In the genomic region with DNA sequence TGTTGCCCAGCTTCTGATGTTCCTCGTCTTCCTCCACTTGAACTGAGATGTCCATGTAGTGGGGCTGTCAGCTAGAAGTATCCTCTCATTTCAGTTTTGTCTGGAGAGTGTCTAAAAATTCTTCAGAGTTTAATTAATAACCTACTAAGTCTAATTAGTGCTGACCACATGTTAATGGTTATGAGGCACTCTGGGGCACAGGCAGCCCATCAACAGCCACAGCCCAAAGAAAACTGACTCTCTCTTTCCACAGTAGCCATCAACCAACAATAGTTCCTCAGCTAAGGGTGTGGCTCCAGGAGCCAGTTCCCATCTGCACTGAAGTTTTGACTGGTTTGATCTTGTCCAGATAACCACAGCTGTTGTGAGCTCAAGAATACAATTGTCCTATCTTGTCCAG, we compare ENCODE assay signal across 27 mouse cellular contexts. TPM values are rescaled to one million over a fixed set of nuclear protein-coding genes. Genes with fewer than 3 reads are reported as not detected.
DNase-seq lines count a peak whose midpoint lies in the region; ATAC-seq and TF ChIP-seq lines count a peak whose summit lies in the region.
"Had no signal": no experiment of that assay in that cellular context is flagged by ENCODE, and none has a peak within 500 bp of the region (broad histone marks: within the 10 kb centered on the region; RNA-seq: fewer than 3 reads in every experiment).

No protein-coding gene starts in this region.

- 0 out of 2 replicates have a peak, but pooled peaks cover 2% of the 10 kb centered on the region for H3K4me1 ChIP-seq in kidney, embryonic 15.5 days
- H3K4me1 ChIP-seq in lung, adult 2 months (ENCODE audit: control insufficient read depth, insufficient read depth, low read length) = no peaks in the 10 kb centered on the region
- H3K4me1 ChIP-seq: forebrain, embryonic 10.5 days; forebrain, embryonic 13.5 days; heart, embryonic 12.5 days; heart, embryonic 15.5 days; hindbrain, embryonic 10.5 days; hindbrain, embryonic 13.5 days had no signal

- no peak for TF ChIP-seq POLR2A in lung, adult 2 months (IDR thresholded peaks at IDR 0.05; ENCODE audit: borderline replicate concordance, extremely low read depth, low read depth, low read length)

- ATAC-seq in kidney, embryonic 15.5 days (replicated peaks; ENCODE audit: low FRiP score) = no peak
- ATAC-seq in Patski = peak; percentile 10
- ATAC-seq: activated CD4-positive, CD25-positive, alpha-beta regulatory T cell, adult 4 months; forebrain, embryonic 13.5 days; forebrain, embryonic 16.5 days; hindbrain, embryonic 16.5 days had no signal

- no peak overlapping the region for H3K9ac ChIP-seq in kidney, embryonic 15.5 days
- H3K9ac ChIP-seq: forebrain, embryonic 13.5 days; heart, embryonic 12.5 days; heart, embryonic 15.5 days; hindbrain, embryonic 13.5 days had no signal

- no peaks in the 10 kb centered on the region for H3K9me3 ChIP-seq in kidney, embryonic 15.5 days (replicated peaks)
- H3K9me3 ChIP-seq: forebrain, embryonic 10.5 days; forebrain, embryonic 13.5 days; heart, embryonic 12.5 days; heart, embryonic 15.5 days; hindbrain, embryonic 10.5 days; hindbrain, embryonic 13.5 days had no signal

- in situ Hi-C loops in Patski (cut with MboI; ENCODE audit: low pct_unique_long_range_greater_than_20kb) = no loop called here

- peak; percentile 37 for DNase-seq in kidney, adult 11 months
- DNase-seq in kidney, adult 9 months = peak; percentile 59
- DNase-seq in kidney, postnatal 4 days = no peak
- DNase-seq in Patski (ENCODE audit: low read depth, low spot score) = no peak
- no peak for DNase-seq in lung, adult 2 months
- DNase-seq: adrenal gland, adult 8-10 months; adrenal gland, postnatal 25 days; B cell, adult 2 months; cerebellum, adult 11-12 months; cerebellum, adult 8-10 months; cerebellum, postnatal 10 days; gastrocnemius, postnatal 10 days; gastrocnemius, postnatal 36 days; heart, postnatal 10 days; heart, postnatal 36 days had no signal

- 0 out of 2 replicates have a peak, but pooled peaks cover 4% of the 10 kb centered on the region for H3K36me3 ChIP-seq in kidney, embryonic 15.5 days
- H3K36me3 ChIP-seq: forebrain, embryonic 10.5 days; G1E; heart, embryonic 12.5 days; heart, embryonic 15.5 days; hindbrain, embryonic 10.5 days; hindbrain, embryonic 13.5 days had no signal

- no peak overlapping the region for H3K4me3 ChIP-seq in kidney, embryonic 15.5 days (replicated peaks)
- no peak overlapping the region for H3K4me3 ChIP-seq in lung, adult 2 months (replicated peaks; ENCODE audit: extremely low read depth, low read depth, low read length)
- H3K4me3 ChIP-seq: forebrain, embryonic 10.5 days; forebrain, embryonic 13.5 days; heart, embryonic 12.5 days; heart, embryonic 15.5 days; hindbrain, embryonic 10.5 days; hindbrain, embryonic 13.5 days had no signal

- no peaks in the 10 kb centered on the region for H3K27me3 ChIP-seq in kidney, embryonic 15.5 days
- no peaks in the 10 kb centered on the region for H3K27me3 ChIP-seq in Patski
- H3K27me3 ChIP-seq: CH12.LX; heart, embryonic 15.5 days had no signal

- H3K4me2 ChIP-seq in kidney, embryonic 15.5 days = no peak overlapping the region
- H3K4me2 ChIP-seq: forebrain, embryonic 13.5 days; heart, embryonic 12.5 days; heart, embryonic 15.5 days; hindbrain, embryonic 13.5 days had no signal

- H3K27ac ChIP-seq in kidney, embryonic 15.5 days = no peak overlapping the region
- H3K27ac ChIP-seq: forebrain, embryonic 10.5 days; forebrain, embryonic 13.5 days; heart, embryonic 15.5 days; hindbrain, embryonic 10.5 days; hindbrain, embryonic 13.5 days had no signal

- 82% methylated on average over 1 of the region's 1 CpGs for WGBS in kidney, embryonic 15.5 days
- WGBS in lung, adult 2 months = 76% methylated on average over 1 of the region's 1 CpGs

- CTCF ChIA-PET in Patski (lab: Charles Lee) = interaction anchor here (0.7 to 1.4 kb wide), 3 partner anchors 11 to 111 kb away, joined by 3 to 4 read pairs (median 4); no protein-coding TSS in a partner anchor

- TF ChIP-seq CTCF in Patski (IDR thresholded peaks at IDR 0.05) = no peak
- no peak for TF ChIP-seq CTCF in lung, adult 2 months (IDR thresholded peaks at IDR 0.05; ENCODE audit: insufficient read depth, low read length)

- POLR2A ChIA-PET in Patski (lab: Charles Lee) = interaction anchor here (1.2 kb wide), 1 partner anchor 113 kb away, joined by 3 read pairs; no protein-coding TSS in a partner anchor

RNA-seq across cellular contexts. Expression of a gene that starts 57.6 kb away (rescaled TPM):
- polyA plus RNA-seq in kidney, embryonic 15.5 days (2015; fragmentation: Nextera tagmentation; extraction: Ambion mirVana) = 42.5 and 42.8 TPM in 2 replicates
- polyA plus RNA-seq in Patski (2021) = 48.0 TPM
- polyA plus RNA-seq in lung, adult 2 months (2012; rRNA removed) = 8.6 and 15.3 TPM in 2 replicates
- polyA plus RNA-seq: activated CD4-positive, CD25-positive, alpha-beta regulatory T cell, adult 4 months; G1E had no signal

Comparison
In these comparisons a context has a peak if more than half of its experiments do, and no peak if none do; other contexts are left out.
1. DNase-seq: peak in kidney, adult 11 months (single experiment) and kidney, adult 9 months (single experiment); none in kidney, postnatal 4 days (0 of 2), Patski (single experiment) and lung, adult 2 months (single experiment).